In genomic region chr5:74011629-74012028, GRCm38 (mm10) we compare ENCODE assay signal across 22 mouse cellular contexts. TPM values are rescaled to one million over a fixed set of nuclear protein-coding genes. Genes with fewer than 3 reads are reported as not detected.
DNase-seq lines count a peak whose midpoint lies in the region; ATAC-seq lines count a peak whose summit lies in the region.
"Had no signal": no experiment of that assay in that cellular context is flagged by ENCODE, and none has a peak within 500 bp of the region (broad histone marks: within the 10 kb centered on the region; RNA-seq: fewer than 3 reads in every experiment).

No protein-coding gene starts in this region.

- no peak overlapping the region for H3K9ac ChIP-seq in kidney, embryonic 15.5 days
- H3K9ac ChIP-seq in midbrain, embryonic 15.5 days = no peak overlapping the region
- H3K9ac ChIP-seq: forebrain, embryonic 12.5 days; heart, embryonic 13.5 days; limb, embryonic 13.5 days; lung, embryonic 15.5 days; neural tube, embryonic 13.5 days had no signal

- H3K27me3 ChIP-seq in kidney, embryonic 15.5 days = no peaks in the 10 kb centered on the region
- H3K27me3 ChIP-seq in midbrain, embryonic 15.5 days (replicated peaks) = no peaks in the 10 kb centered on the region
- H3K27me3 ChIP-seq: forebrain, embryonic 12.5 days; heart, embryonic 13.5 days; limb, embryonic 13.5 days; lung, embryonic 15.5 days; neural tube, embryonic 13.5 days had no signal

- WGBS in kidney, embryonic 15.5 days = 46% methylated on average over 10 of the region's 10 CpGs
- WGBS in midbrain, embryonic 15.5 days = 75% methylated on average over 10 of the region's 10 CpGs

- no peak overlapping the region for H3K4me3 ChIP-seq in kidney, embryonic 15.5 days (replicated peaks)
- no peak overlapping the region for H3K4me3 ChIP-seq in midbrain, embryonic 15.5 days
- H3K4me3 ChIP-seq: erythroblast, embryonic 14.5 days; forebrain, embryonic 12.5 days; heart, embryonic 13.5 days; limb, embryonic 13.5 days; lung, embryonic 15.5 days; neural tube, embryonic 13.5 days had no signal

- H3K4me2 ChIP-seq in kidney, embryonic 15.5 days = no peak overlapping the region
- no peak overlapping the region for H3K4me2 ChIP-seq in midbrain, embryonic 15.5 days
- H3K4me2 ChIP-seq: forebrain, embryonic 12.5 days; heart, embryonic 13.5 days; limb, embryonic 13.5 days; liver, embryonic 11.5 days; lung, embryonic 15.5 days; midbrain, embryonic 11.5 days; neural tube, embryonic 13.5 days had no signal

- peak; percentile 24 for DNase-seq in Muller cell, postnatal 12 days (ENCODE audit: inconsistent ontology term)
- DNase-seq in kidney, adult 18-20 months = peak; percentile 73
- DNase-seq in kidney, postnatal 25 days = peak; percentile 84 to 94
- DNase-seq in right cerebral cortex, postnatal 14 days = no peak
- no peak for DNase-seq in frontal cortex, postnatal 36 days (ENCODE audit: low spot score in 2 of 2)
- DNase-seq: adrenal gland, postnatal 36 days; cerebellum, adult 18-20 months; cerebellum, postnatal 10 days; gastrocnemius, postnatal 36 days; heart, adult 18-20 months; layer of hippocampus, adult 9-11 months had no signal

- ATAC-seq in kidney, embryonic 15.5 days (replicated peaks; ENCODE audit: low FRiP score) = peak; percentile 84
- ATAC-seq in midbrain, embryonic 15.5 days (replicated peaks) = no peak
- ATAC-seq: hindbrain, embryonic 16.5 days had no signal

- H3K4me1 ChIP-seq in kidney, embryonic 15.5 days = peaks cover 7% of the 10 kb centered on the region
- no peaks in the 10 kb centered on the region for H3K4me1 ChIP-seq in midbrain, embryonic 15.5 days
- H3K4me1 ChIP-seq: limb, embryonic 13.5 days; lung, embryonic 15.5 days; neural tube, embryonic 13.5 days had no signal

- H3K36me3 ChIP-seq in kidney, embryonic 15.5 days = peaks cover 60% of the 10 kb centered on the region
- no peaks in the 10 kb centered on the region for H3K36me3 ChIP-seq in midbrain, embryonic 15.5 days (replicated peaks)

- 0 out of 2 replicates have a peak overlapping the region, but pooled peaks have one; percentile 13 for H3K27ac ChIP-seq in kidney, embryonic 15.5 days
- H3K27ac ChIP-seq in midbrain, embryonic 15.5 days = no peak overlapping the region
- H3K27ac ChIP-seq: forebrain, embryonic 12.5 days; heart, embryonic 13.5 days; limb, embryonic 13.5 days; lung, embryonic 15.5 days; neural tube, embryonic 13.5 days had no signal

- no peaks in the 10 kb centered on the region for H3K9me3 ChIP-seq in kidney, embryonic 15.5 days (replicated peaks)
- no peaks in the 10 kb centered on the region for H3K9me3 ChIP-seq in midbrain, embryonic 15.5 days
- H3K9me3 ChIP-seq: forebrain, embryonic 12.5 days; heart, embryonic 13.5 days; limb, embryonic 13.5 days; lung, embryonic 15.5 days; neural tube, embryonic 13.5 days had no signal

RNA-seq across cellular contexts. Expression of gene Usp46, which starts 56.6 kb away (rescaled TPM):
- 28.4 and 29.4 TPM in 2 replicates for polyA plus RNA-seq in kidney, embryonic 15.5 days (2015; fragmentation: Nextera tagmentation; extraction: Ambion mirVana)
- 30.0 and 32.7 TPM in 2 replicates for polyA plus RNA-seq in midbrain, embryonic 15.5 days (2015; fragmentation: Nextera tagmentation; extraction: Ambion mirVana)

Comparison
In these comparisons a context has a peak if more than half of its experiments do, and no peak if none do; other contexts are left out.
1. DNase-seq: peak in Muller cell, postnatal 12 days (single experiment), kidney, adult 18-20 months (single experiment) and kidney, postnatal 25 days (2 of 2); none in right cerebral cortex, postnatal 14 days (single experiment) and frontal cortex, postnatal 36 days (0 of 2).